Mouse (Mus musculus) liver, embryonic 16.5 days (tissue): ENCODE measurements around the gene Vmn2r30. TPM values are rescaled to one million over a fixed set of nuclear protein-coding genes. Genes with fewer than 3 reads are reported as not detected.
"Not testable (repeated sequence)": the region's sequence is repeated elsewhere in the genome, so short reads cannot be mapped to it uniquely, and the experiment has no call there.

Experiments used
- ATAC-seq: fragments of 200-750 bp; cut with Nextera tagmentation; 2 replicates; pipeline ENCODE4 v1.8.0; 2017; ENCODE audit warnings: low read depth, mild to moderate bottlenecking, moderate number of reproducible peaks, moderate library complexity
- H3K27ac ChIP-seq: fragments of 300-500 bp; sonication (generic); 2 replicates; pipeline ENCODE4 v1.5.1; 2014; ENCODE audit warnings: mild to moderate bottlenecking, low read length
- H3K27me3 ChIP-seq: fragments of 300-500 bp; sonication (generic); 2 replicates; pipeline ENCODE4 v1.6.1; 2014; ENCODE audit warnings: low read depth, low read length, mixed read lengths; ENCODE audit not compliant: control insufficient read depth, insufficient read depth
- H3K36me3 ChIP-seq: fragments of 300-500 bp; sonication (generic); 2 replicates; pipeline ENCODE4 v1.6.1; 2014; ENCODE audit warnings: mild to moderate bottlenecking; ENCODE audit not compliant: control insufficient read depth, insufficient read depth
- H3K4me1 ChIP-seq: fragments of 300-500 bp; sonication (generic); 2 replicates; pipeline ENCODE4 v1.6.1; 2014; ENCODE audit warnings: low read depth, low read length, mixed read lengths; ENCODE audit not compliant: control insufficient read depth
- H3K4me2 ChIP-seq: fragments of 300-500 bp; sonication (generic); 2 replicates; pipeline ENCODE4 v1.6.1; 2014; ENCODE audit warnings: low read depth, low read length, mixed read lengths
- H3K4me3 ChIP-seq: fragments of 300-500 bp; sonication (generic); 2 replicates; pipeline ENCODE4 v1.5.1; 2014; ENCODE audit warnings: low read depth, mild to moderate bottlenecking, low read length
- H3K9ac ChIP-seq: fragments of 300-500 bp; sonication (generic); 2 replicates; pipeline ENCODE4 v1.6.1; 2014; ENCODE audit warnings: low read depth, low read length
- H3K9me3 ChIP-seq: fragments of 300-500 bp; sonication (generic); replicated peaks from 2 replicates; pipeline ENCODE4 v1.6.1; 2016; ENCODE audit warnings: low read length; ENCODE audit not compliant: control insufficient read depth
- WGBS: fragments of 180-500 bp; shearing (Covaris S2); extraction: QIAGEN DNeasy Blood & Tissue Kit; methylation state at CpG from one replicate; pipeline ENCODE4 v1.1.7; 2014; ENCODE audit not compliant: insufficient replicate concordance; 5-methylcytosine and 5-hydroxymethylcytosine counted together
- microRNA-seq: library from miRNA; unstranded; fragments of <30 nt; microRNA quantifications from one replicate; pipeline ENCODE4, GENCODE M21; 2016
- polyA plus RNA-seq: library from polyadenylated mRNA; unstranded; fragments of >200 nt; fragmentation: Nextera tagmentation; extraction: Ambion mirVana; gene quantifications from 2 replicates; pipeline ENCODE4 v1.2.1, GENCODE M21; 2015

The Vmn2r30 gene
- not detected in 2 replicates for polyA plus RNA-seq

DNA sequence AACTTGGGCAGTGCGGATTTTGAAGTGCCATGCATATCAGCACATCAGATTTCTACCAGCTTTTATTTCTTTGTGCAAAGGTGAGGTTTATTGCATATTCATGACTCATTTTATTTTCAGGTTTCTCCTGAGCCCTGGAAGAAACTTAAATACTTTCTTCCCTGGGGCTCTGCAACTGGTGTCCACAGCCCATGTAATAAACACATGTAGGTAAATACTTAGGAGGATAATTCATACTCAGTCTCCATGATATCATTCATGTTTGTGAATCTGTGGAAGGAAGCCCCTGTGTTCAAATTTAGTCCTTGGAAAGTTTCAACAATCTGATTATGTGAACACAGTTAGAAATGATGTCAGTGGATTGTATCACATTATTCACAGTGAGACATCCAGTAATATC, at the start of gene Vmn2r30:
Gene Vmn2r30 (minus strand): TSS at position 101 of the 400 bp plus-strand sequence.
- not testable (repeated sequence) for H3K36me3 ChIP-seq, H3K27ac ChIP-seq, H3K4me3 ChIP-seq, H3K4me2 ChIP-seq, ATAC-seq, H3K9ac ChIP-seq, H3K4me1 ChIP-seq, H3K9me3 ChIP-seq, H3K27me3 ChIP-seq
- no CpG with 5 or more reads among the region's 1 CpGs for WGBS

DNA sequence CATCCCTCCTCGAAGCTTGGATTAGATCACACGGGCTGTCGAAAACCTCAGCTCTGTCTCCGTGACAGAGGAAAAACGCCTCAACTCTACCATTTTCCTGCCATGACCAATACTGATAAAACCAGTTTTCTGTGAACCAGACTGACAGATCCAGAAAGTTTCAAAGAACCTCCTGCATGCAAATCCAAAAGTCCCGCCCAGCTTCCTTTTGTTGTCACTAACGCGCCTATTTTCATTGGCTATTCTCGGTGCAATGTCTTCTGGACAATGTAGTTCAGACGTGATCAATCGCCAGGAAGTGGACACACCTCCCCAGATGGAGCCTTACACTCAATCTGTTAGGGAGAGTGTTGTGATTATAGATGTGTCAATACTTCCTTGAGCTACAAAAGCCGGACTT, 37.0 kb upstream of the Vmn2r30 start, which contains the start of gene Gm45783:
Gene Gm45783 (minus strand): TSS at position 143 of the 400 bp plus-strand sequence.
- H3K9me3 ChIP-seq, H3K4me2 ChIP-seq, H3K36me3 ChIP-seq, H3K27me3 ChIP-seq, H3K9ac ChIP-seq, H3K4me3 ChIP-seq, ATAC-seq, H3K27ac ChIP-seq, H3K4me1 ChIP-seq: not testable (repeated sequence)
- WGBS: 40% methylated on average over 12 of the region's 12 CpGs

DNA sequence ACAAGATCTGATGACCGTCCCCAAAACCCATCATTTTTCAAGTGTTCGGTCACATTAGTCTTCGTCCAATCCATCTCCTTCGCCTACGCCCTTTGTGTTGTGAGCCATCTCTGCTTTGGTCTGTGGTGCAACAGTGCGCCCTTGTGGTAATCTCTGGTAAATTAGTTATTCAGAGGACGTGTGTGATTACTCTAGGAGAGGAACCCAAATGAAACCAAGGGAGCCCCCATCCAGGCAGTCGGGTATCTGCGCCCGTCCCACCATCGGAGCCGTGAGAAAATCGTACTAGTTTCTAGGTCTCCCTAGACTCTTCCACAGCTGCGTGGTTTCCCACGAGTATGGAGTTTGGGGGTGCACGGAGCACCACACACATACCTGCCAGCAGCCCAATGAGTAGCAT, 41.8 kb downstream of the Vmn2r30 start:
- Histone ChIP-seq H3K27ac (no peak overlapping the region), H3K9ac (no peak overlapping the region), H3K9me3 (peaks cover 3% of the 10 kb centered on the region; the same call in 1 of the 2 replicates), H3K4me2 (no peak overlapping the region), H3K27me3 (peaks cover 7% of the 10 kb centered on the region), H3K4me3 (no peak overlapping the region), H3K4me1 (peaks cover 3% of the 10 kb centered on the region), H3K36me3 (peaks cover 11% of the 10 kb centered on the region)
- 73% methylated on average over 16 of the region's 16 CpGs for WGBS
- ATAC-seq: no peak

DNA sequence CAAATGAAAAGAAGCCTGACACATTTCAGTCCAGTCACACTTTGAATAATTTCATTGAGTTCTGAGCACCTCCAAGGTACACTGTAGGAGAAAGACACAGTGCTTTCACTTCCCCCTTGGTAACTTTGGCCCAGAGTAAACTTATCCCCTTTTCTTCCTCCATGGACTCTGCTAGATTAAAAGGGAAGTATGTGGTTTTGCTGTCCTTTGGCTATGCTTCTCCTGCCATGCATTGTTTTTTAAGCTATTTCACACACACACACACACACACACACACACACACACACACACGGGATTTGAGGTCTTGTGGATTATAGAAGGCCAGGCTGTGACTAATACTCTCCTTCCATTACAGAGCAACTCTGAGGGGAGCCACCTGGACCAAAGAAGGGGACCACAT, 56.0 kb downstream of the Vmn2r30 start:
- no peak for ATAC-seq
- no peak overlapping the region for H3K27ac ChIP-seq
- H3K4me2 ChIP-seq: no peak overlapping the region
- WGBS: 10% methylated on average over 1 of the region's 1 CpGs
- no peaks in the 10 kb centered on the region for H3K4me1 ChIP-seq
- peaks cover 9% of the 10 kb centered on the region; the same call in 1 of the 2 replicates for H3K36me3 ChIP-seq
- no peaks in the 10 kb centered on the region for H3K27me3 ChIP-seq
- no peak overlapping the region for H3K4me3 ChIP-seq
- no peak overlapping the region for H3K9ac ChIP-seq
- peaks cover 3% of the 10 kb centered on the region for H3K9me3 ChIP-seq

DNA sequence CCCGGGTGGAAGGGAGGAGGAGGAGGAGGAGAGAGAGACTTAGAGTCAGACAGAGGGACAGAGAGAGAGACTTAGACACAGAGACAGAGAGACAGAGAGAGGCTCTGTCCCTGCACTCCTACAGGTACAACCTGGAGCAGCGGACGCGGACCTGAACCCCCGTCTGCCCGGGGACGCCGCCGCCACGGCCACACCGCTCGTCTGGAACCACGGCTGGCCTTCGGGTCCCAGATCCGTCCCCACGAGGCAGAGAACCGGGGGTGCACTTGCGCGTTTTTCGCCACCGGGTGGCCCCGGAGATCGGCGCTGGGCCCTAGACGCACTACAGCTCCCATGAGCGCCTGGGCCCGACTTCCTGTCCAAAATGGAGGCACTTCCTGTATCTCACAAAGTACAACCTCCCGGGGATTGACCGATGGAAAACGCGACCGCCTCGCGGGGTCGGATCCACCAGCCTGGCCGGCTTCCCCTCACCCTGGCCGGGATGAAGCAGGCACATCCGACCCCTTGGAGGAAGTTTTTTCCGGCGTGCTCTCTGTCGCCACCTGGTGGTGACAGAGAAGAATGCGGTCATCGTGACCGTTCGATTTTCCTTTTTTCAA, 59.3 kb downstream of the Vmn2r30 start, which contains the start of gene Gm45844:
Gene Gm45844 (minus strand): TSS at position 324 of the 602 bp plus-strand sequence.
- not testable (repeated sequence) for H3K27ac ChIP-seq, H3K27me3 ChIP-seq, H3K36me3 ChIP-seq, H3K4me1 ChIP-seq, H3K9me3 ChIP-seq
- H3K4me3 ChIP-seq: peak within 1 kb of the TSS; percentile 36
- ATAC-seq: peak; percentile 98
- H3K9ac ChIP-seq: 0 out of 2 replicates have a peak within 1 kb of the TSS, but pooled peaks have one; percentile 8
- WGBS: 42% methylated on average over 45 of the region's 45 CpGs
- peak within 1 kb of the TSS; percentile 47 for H3K4me2 ChIP-seq

DNA sequence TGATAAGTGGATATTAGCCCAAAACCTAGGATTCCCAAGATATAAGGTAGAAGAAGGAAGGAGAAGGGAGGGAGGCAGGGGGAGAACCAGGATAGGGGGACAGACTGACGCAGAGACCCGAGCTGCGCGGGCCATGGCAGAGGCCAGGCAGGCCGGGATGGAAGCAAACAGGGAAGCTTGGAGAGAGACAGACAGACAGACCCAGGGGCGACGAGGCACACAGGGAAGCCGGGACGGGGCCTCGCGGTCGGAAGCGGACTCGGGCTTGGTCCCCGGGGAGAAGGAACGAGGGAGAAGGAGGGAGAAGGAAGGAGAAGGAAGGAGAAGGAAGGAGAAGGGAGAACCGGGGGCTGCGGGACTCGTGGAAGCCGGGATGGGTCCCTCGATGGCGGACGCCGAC, 59.9 kb downstream of the Vmn2r30 start:
- H3K4me2 ChIP-seq: peak overlapping the region; percentile 47
- not testable (repeated sequence) for H3K27me3 ChIP-seq, H3K9ac ChIP-seq, H3K9me3 ChIP-seq, H3K27ac ChIP-seq, H3K36me3 ChIP-seq, H3K4me1 ChIP-seq
- ATAC-seq: peak; percentile 20
- peak overlapping the region; percentile 36 for H3K4me3 ChIP-seq
- WGBS: 54% methylated on average over 24 of the region's 24 CpGs

Small RNAs within 50 kb of the gene (microRNA-seq; reads per million reads assigned to microRNA genes)
- gene Mir5620: 0.98 reads per million

Other genes with a start within 250 kb of the Vmn2r30 start
- 4.2 TPM in 2 replicates for gene Zfp954, start 216.1 kb downstream of the Vmn2r30 start, polyA plus RNA-seq
- gene Zfp773, start 200.9 kb downstream of the Vmn2r30 start, polyA plus RNA-seq: 0.32 and 0.35 TPM in 2 replicates
- 0.30 and 0.37 TPM in 2 replicates for gene Zfp418, start 166.3 kb downstream of the Vmn2r30 start, polyA plus RNA-seq
- gene Zfp772, start 127.6 kb downstream of the Vmn2r30 start, polyA plus RNA-seq: 1.1 and 1.2 TPM in 2 replicates
- gene Vmn2r29, start 90.3 kb downstream of the Vmn2r30 start, polyA plus RNA-seq: 0.21 TPM in 1 of 2 replicates, not detected in the other
- 0.69 and 0.79 TPM in 2 replicates for gene Gm45844, start 59.3 kb downstream of the Vmn2r30 start, polyA plus RNA-seq
- gene Clcn4, start 36.8 kb downstream of the Vmn2r30 start, polyA plus RNA-seq: 12.8 and 13.2 TPM in 2 replicates
- not detected in 2 replicates for gene Gm45783, start 37.0 kb upstream of the Vmn2r30 start, polyA plus RNA-seq
- gene Vmn2r31, start 62.1 kb upstream of the Vmn2r30 start, polyA plus RNA-seq: not detected in 2 replicates
- not detected in 2 replicates for gene Vmn2r32, start 142.4 kb upstream of the Vmn2r30 start, polyA plus RNA-seq
- gene Vmn2r33, start 229.2 kb upstream of the Vmn2r30 start, polyA plus RNA-seq: not detected in 2 replicates